Mouse (Mus musculus): ENCODE measurements around the gene Epn2.

Epn2 gene

DNA sequence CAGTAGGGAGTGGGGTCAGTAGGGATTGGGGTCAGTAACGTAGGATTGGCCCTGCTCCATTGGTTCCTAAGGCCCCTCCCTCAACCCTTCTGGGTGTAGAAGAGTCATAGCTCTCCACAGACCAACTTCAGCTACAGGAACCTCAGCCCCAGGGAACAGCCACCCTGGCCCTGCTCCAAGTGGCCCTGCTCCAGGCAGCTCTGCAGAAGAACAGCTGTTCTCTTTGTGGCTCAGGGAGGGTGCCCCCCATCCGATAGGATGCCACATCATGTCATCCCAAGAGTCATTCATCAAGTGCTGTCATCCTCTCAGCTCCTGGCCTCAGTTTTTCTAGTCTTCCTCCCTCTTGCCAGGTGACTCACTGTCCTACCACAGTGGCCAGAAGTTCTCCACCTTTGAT lies 92.1 kb downstream of the Epn2 start:
- DNase-seq, result peak; percentile 47

DNA sequence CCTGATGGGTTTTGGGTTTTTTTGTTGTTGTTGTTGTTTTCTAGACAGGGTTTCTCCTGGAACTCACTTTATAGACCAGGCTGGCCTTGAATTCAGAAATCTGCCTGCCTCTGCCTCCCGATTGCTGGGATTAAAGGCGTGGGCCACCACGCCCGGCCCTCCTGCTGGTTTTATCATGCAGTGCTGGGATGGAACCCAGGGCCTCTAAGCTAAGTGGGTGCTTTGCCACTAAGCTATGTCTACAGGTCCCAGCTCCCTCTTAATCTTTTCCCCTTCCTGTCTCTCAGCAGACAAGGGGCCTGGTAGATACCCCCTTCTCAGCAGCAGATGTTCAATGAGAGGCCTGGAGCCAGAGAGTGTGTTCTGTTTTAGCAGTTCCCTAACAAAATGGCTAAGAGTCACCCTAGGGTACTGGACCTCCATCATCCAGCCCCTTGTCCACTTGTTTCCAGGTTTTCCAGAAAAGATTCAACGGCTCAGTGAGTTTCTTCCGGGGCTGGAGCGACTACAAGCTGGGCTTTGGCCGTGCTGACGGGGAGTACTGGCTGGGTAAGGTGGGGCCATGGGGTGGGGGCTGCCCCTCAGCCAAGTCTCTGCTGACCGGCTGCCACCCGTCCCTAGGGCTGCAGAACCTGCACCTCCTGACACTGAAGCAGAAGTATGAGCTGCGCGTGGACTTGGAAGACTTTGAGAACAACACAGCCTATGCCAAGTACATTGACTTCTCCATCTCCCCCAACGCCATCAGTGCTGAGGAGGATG lies 92.8 kb downstream of the Epn2 start:
- DNase-seq, result no peak

DNA sequence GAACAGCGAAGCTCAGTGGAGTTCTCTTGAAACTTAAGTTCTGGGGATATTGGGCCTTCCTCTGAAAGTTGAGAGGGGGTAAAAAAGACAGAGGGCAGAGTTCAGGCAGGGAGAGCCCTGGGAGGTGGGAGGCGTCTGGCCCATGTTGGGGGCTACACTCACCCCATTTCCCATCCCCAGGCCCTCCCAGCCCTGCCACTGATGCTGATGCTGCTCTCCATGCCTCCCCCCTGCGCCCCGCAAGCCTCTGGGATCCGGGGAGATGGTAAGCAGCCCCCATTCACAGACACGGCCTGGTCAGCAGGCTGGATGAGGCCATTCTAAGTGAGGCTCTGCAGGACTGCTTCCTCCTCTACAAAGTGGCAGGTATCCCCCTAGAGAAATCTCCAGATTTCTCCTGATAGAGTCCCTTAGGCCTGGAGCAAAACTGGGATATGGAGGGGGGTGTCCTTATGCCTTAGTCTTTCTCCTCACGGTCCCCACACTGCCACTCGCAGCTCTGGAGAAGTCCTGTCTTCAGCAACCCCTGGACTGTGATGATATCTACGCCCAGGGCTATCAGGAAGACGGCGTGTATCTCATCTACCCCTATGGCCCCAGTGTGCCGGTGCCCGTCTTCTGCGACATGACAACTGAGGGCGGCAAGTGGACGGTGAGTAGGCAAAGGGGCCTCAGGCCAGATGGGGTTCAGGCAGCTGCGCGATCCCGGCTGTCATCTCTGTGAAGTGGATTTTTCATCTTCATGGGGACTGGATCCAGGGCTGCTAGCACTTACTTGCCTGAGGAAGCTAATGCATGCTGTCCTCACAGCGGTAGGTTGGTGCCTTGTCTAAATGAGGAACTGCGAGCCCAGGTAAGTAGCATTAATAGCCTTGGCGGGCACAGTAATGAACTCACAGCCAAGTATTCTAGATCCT lies 93.7 kb downstream of the Epn2 start:
- DNase-seq, result no peak

DNA sequence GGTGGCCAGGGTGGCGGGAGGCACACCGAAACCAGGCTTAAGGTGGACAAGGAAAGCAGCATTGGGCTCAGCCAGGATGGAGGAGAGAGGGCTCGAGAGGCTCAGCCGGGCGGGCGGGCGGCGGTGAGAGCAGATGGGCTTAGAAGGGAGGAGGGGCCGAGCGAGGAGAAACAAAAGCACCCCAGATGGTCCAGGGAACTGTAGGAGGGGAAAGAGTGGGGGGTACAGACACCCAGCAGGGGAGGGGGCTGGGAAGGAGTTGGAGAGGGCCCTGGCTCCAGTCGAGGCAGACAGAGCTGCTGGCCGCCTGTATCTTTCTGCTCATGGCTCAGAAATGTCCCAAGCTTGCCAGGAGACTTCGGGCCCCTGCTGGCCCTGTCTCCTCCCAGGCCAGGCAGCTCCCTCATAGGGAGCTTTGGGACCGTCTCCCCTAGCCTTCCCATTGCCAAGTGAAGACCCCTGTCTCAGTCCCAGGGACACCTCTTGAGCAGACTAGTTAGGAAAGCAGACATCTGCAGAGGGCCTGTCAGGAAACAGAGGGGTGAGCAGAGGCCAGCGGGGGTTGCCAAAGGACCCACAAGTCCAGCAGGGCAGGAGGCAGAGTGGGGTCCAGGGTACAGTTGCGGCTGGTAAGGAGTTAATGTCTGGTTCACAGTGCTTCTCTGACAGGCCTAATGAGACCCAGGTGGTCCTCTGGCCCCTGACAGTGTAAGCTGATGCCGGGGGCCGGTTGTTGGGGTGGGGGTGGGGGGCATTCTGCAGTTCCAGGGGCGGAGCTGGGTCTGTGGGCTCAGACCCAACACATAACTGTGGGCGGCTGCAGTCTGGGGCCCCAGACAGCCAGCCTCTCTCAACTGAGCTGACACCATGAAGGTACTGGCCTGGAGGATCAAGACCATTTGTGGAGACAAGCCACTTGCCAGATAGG lies 94.6 kb downstream of the Epn2 start, which contains the start of gene Mfap4:
Gene Mfap4 (plus strand): TSS at position 819 of the 928 bp plus-strand sequence.
- peak; percentile 80 for DNase-seq

DNA sequence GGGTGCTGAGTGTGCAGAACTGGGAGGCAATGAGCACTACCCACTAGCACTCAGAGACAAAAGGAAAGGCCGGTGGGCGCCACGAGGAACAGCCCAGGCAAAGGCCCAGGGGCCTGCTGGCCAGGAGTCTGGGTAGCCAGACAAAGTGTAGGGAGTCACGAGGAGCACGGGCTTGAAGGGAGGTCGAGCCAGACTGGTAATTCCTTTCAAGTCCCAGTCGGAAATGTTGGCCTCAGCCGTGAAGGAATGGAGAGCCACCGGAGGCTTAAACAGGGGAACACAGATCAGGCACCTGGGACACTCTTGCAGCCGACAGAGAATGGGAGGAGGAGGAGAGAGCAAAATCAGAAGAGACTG lies 95.3 kb downstream of the Epn2 start:
- DNase-seq, result no peak

DNA sequence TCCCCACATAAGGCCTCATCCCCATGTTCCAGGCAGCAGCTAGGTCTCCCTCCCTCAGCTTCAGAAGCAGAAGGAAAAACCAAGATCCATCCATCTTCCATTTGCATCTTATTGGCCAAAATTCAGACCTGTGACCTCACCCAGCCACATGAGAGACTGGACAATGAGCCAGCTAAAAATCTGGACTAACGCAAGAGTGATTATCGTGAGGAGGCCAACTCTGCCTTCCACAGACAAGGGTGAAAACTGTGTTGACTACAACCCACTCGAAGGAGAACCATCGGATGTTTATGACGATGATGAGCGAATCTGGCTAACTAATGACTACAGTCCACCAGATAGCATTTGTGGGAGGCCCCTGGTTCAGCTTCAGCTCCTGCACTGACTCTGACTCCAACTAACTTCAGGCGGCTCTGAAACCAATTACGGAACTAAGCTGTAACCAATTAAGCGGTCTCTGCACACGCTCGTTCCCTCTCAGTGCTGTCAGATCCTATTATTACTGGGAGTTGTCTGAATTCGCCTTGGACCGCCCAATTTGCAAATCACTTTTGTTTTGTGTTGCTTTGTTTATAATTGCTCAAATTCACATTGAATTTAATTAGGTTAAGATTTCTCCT lies 96.2 kb downstream of the Epn2 start:
- DNase-seq, result no peak

DNA sequence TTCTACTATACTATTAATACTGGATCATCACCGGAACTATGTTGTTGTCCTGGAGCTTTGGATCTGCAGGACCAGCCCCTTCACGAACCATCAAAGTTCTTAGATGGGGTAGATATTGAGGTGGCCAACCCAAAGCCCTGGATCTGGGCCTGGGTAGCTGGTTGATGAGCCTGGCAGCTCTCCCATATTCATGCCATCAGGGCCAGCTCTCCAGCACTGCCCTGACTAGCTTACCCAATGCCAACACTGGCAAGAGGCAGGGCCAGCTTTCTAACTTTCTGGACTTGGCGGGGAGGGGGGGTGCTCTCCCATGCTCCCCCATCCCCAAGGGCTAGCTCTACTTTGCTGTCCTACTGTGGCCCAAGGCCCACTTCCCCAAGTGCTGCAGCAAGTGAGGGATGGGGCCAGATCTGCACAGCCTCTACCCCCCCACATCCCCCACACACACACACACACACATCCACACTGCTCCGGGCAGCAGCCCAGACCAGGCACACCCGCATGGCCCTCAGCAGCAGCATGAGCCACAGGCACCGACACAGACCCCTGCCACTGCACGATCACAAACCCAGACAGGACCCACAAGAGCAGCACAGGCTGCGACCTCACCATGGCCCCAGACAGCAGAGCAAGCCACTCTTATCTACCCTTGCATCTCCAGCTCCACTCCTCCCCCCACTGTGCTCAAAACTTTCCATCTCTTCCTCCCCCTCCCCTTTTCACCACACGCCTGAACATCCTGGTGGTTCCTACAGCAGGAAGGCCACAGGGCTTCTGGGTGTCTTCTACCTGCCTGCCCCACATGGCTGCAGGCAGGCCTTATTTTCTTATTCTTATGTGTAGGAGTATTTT lies 98.0 kb downstream of the Epn2 start:
- no peak for DNase-seq

DNA sequence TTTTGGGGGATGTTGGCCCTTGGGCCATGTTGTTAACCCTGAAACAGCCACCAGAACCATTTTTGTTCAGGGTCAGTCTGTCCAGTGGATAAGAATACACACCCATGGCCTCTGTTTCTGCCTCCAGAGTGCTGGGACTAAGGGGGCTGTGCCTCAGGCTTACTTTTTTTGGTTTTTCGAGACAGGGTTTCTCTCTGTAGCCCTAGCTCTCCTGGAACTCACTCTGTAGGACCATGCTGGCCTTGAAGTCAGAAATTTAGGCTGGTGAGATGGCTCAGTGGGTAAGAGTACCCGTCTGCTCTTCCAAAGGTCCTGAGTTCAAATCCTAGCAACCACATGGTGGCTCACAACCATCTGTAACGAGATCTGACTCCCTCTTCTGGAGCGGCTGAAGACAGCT lies 100.7 kb downstream of the Epn2 start:
- DNase-seq, result no peak

DNA sequence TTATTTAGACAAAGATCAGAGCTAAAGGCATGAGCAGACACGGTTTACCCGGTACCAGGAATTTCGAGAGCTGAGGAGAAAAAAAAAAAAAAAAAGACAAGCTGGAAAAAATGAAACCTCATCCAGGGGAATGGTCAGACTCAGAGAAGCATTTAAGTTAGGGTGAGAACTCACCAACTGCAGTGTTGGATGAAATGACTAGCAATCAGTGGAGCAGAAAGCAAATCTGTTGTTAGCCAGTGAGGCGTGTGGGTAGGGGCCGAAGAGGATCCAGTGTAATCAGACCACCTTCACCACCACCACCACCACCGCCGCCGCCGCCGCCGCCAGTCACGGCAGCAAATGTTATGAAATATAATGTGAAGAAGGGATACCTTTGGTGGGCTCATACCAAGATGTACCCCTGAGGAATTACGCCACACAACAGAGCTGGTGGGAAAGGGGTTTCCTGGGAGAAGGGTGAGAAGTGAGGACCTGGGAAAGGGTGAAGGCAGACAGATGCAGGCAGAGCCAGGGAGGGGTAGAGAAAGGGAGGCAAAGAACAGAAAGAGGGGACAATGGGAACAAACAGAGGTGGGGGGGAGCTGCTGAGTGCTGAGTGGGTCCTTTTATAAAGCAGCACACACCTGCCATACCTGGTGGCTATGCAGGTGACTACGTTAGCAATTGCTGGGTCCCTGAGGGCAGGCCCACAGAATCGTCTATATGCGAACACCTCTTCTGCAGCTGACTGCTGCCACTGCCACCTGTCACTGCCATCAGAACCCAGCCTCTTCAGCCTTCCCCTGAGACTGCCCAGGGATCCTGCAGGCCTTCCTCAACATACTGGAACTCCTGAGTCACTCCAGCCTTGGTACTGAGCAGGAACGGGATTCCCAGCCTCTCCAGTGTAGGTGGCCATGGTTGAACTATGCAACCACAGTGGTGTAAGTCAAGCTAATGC lies 101.7 kb downstream of the Epn2 start:
- DNase-seq, result no peak

DNA sequence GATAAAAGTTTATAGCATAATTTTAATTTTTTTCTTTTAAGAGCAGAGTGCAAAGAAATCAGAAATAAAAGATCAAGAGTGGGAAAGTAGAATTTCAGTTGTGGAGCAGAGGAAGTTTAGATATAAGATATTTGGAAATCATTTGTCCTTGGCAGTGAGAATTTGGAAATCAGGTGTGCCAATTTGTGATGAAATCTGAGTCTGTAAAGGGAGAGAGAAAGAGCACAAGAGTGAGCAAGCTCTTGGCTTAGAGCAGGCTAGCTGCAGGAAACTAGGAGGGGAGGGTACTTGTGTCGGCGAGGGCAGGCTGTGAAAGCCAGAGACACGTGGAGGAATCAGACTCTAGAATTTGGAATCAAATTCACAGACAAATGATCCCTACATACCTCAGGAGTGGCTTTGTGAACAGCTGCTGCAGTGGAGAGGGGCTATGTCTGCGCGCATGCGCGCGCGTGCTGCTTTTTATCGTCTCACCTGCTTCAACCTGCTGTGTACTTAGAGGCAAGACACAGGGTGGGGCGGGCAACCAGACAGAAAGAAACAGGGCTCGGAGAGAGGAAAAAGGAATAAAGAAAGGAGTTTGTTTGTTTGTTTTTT lies 102.6 kb downstream of the Epn2 start:
- DNase-seq, result no peak

DNA sequence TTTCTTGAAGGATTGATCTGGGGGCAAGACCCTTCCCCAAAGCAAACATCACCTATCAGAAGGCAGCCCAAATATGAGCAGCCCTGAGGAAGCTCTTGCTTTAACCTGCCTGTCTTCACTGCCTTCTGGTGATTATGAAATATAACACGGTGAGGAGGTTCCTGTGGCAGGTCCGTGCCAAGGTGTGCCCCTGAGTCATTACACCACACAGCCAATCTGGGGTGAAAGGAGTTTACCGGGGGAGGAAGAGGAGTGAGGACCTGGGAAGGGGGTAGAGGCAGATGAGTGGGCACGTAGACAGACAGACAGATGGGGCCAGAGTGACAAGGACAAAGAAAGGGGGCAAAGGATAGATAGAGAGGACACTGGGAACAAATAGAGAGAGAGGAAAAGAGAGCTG lies 105.9 kb downstream of the Epn2 start:
- no peak for DNase-seq

DNA sequence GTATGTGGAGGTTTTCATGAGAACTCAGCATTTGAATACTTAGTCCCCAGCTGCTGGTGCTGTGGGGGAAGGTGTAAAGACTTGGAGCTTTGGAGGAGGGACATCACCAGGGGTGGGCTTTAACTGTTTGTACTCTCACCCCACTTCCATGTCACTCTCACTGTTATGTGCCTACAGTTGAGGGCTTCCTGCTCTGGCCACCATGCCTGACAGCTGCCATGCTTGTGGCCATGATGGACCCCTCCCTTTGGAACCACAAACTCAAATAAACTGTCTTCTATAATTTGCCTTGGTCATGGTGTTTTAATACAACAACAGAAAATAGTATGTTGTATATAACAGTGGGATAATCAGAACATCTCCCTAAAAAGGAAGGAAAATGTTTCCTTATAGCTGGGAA lies 108.6 kb downstream of the Epn2 start:
- DNase-seq, result no peak

DNA sequence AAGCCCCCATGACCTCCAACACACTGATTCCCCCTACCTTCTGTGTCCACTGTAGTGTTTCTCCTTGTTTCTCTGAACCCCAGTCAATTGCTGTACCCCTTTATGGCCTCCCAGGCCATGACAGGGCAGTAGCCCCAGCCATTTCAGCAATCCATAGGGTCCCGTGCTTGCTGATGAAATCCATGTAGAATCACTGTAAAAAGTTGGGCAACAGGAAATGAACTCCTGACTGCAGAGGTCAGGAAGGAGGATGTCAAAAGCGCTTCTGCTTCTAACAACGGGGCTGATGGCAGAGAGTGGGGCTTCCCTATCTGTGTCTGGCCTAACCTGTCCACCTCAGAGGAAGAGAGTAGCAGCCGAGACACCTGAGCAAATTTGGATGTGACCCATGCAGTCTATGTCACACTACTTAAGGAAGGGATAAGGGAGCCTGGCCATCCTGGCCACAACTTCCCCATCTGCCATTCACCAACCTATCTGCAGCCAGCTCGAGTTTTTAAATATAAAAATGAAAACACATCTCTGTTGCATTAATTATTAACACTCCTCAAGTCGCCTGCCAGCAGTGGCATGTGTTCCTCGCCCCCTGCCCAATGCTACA lies 110.1 kb downstream of the Epn2 start:
- DNase-seq, result no peak

DNA sequence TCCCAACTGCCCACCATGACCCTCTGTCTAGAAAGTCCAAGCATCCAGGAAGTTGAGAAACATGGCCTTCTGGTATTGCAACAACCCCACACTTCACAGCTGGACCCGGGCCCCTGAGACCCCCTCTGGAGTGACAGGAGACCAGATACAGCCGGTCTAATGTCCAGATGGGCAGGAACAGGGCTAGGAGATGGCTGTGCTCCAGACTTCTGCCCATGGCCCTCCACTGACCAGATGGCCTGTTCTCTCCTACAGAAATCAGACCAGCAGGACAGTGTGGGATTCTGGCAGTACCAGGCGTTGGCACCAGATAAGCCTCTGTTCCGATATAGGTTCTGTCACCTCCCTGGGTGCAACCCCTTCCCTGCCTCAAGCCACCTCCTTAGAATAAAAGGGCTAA lies 111.0 kb downstream of the Epn2 start:
- DNase-seq, result no peak

Data from right cerebral cortex, adult 18-20 months (tissue).